Mouse (Mus musculus) stomach, embryonic 16.5 days (tissue): Measurements from ENCODE around the gene Nudt19. TPM values are rescaled to one million over a fixed set of nuclear protein-coding genes. Genes with fewer than 3 reads are reported as not detected.

ENCODE experiments used
- ATAC-seq: fragments of 200-750 bp; cut with Nextera tagmentation; 2 replicates; pipeline ENCODE4 v1.8.0; 2017; ENCODE audit warnings: moderate number of reproducible peaks, moderate TSS enrichment; ENCODE audit not compliant: insufficient read depth, low FRiP score
- H3K27ac ChIP-seq: fragments of 300-500 bp; sonication (generic); 2 replicates; pipeline ENCODE4 v1.5.1; 2014; ENCODE audit warnings: low read length
- H3K27me3 ChIP-seq: fragments of 300-500 bp; sonication (generic); 2 replicates; pipeline ENCODE4 v1.6.1; 2014; ENCODE audit warnings: low read length, control low read depth, mixed read lengths; ENCODE audit not compliant: control insufficient read depth, insufficient read depth
- H3K36me3 ChIP-seq: fragments of 300-500 bp; sonication (generic); 2 replicates; pipeline ENCODE4 v1.6.1; 2014; ENCODE audit warnings: low read length; ENCODE audit not compliant: control insufficient read depth, insufficient read depth
- H3K4me1 ChIP-seq: fragments of 300-500 bp; sonication (generic); 2 replicates; pipeline ENCODE4 v1.6.1; 2014; ENCODE audit warnings: low read length, control low read depth, mixed read lengths; ENCODE audit not compliant: control insufficient read depth, insufficient read depth
- H3K4me2 ChIP-seq: fragments of 300-500 bp; sonication (generic); 2 replicates; pipeline ENCODE4 v1.6.1; 2014; ENCODE audit warnings: low read depth, low read length, mixed read lengths
- H3K4me3 ChIP-seq: fragments of 300-500 bp; sonication (generic); replicated peaks from 2 replicates; pipeline ENCODE4 v1.5.1; 2014; ENCODE audit warnings: mild to moderate bottlenecking, low read length
- H3K9ac ChIP-seq: fragments of 300-500 bp; sonication (generic); 2 replicates; pipeline ENCODE4 v1.6.1; 2014; ENCODE audit warnings: low read length
- H3K9me3 ChIP-seq: fragments of 300-500 bp; sonication (generic); replicated peaks from 2 replicates; pipeline ENCODE4 v1.6.1; 2016; ENCODE audit warnings: low read length, control low read depth; ENCODE audit not compliant: control insufficient read depth
- WGBS: fragments of 180-500 bp; shearing (Covaris S2); extraction: QIAGEN DNeasy Blood & Tissue Kit; methylation state at CpG from one replicate; pipeline ENCODE4 v1.1.7; 2014; 5-methylcytosine and 5-hydroxymethylcytosine counted together
- polyA plus RNA-seq: library from polyadenylated mRNA; unstranded; fragments of >200 nt; fragmentation: Nextera tagmentation; extraction: Ambion mirVana; gene quantifications from 2 replicates; pipeline ENCODE4 v1.2.1, GENCODE M21; 2015

The Nudt19 gene
- polyA plus RNA-seq, 1 experiment from 2014 or later, result 66.8 TPM

- 52% methylated on average over 3 of the region's 3 CpGs for WGBS
- Histone ChIP-seq H3K36me3 (no peaks in the 10 kb centered on the region), H3K27ac (peak overlapping the region; percentile 59), H3K4me2 (no peak overlapping the region), H3K9me3 (no peaks in the 10 kb centered on the region), H3K9ac (no peak overlapping the region), H3K4me1 (peaks cover 5% of the 10 kb centered on the region; the same call in 1 of the 2 replicates), H3K4me3 (no peak overlapping the region), H3K27me3 (no peaks in the 10 kb centered on the region)
- no peak for ATAC-seq
Measured at GRCm38 (mm10) chr7:35557577-35557976, 1.5 kb upstream of the Nudt19 start.

- H3K36me3 ChIP-seq, result no peaks in the 10 kb centered on the region
- no peak overlapping the region for H3K27ac ChIP-seq
- H3K27me3 ChIP-seq, result no peaks in the 10 kb centered on the region
- WGBS, result 80% methylated on average over 5 of the region's 5 CpGs
- no peak overlapping the region for H3K4me2 ChIP-seq
- no peaks in the 10 kb centered on the region for H3K9me3 ChIP-seq
- no peak overlapping the region for H3K4me3 ChIP-seq
- H3K4me1 ChIP-seq, result peaks cover 5% of the 10 kb centered on the region; the same call in 1 of the 2 replicates
- no peak overlapping the region for H3K9ac ChIP-seq
- ATAC-seq, result no peak
Measured at GRCm38 (mm10) chr7:35556905-35557304, 801 bp upstream of the Nudt19 start.

GRCm38 (mm10) chr7:35555224-35556204 is 590 bp downstream of the Nudt19 start:
- Histone ChIP-seq H3K27ac (peak overlapping the region; percentile 99), H3K4me2 (peak overlapping the region; percentile 95), H3K9ac (peak overlapping the region; percentile 94), H3K36me3 (no peaks in the 10 kb centered on the region), H3K9me3 (no peaks in the 10 kb centered on the region), H3K27me3 (no peaks in the 10 kb centered on the region), H3K4me3 (peak overlapping the region; percentile 71), H3K4me1 (peaks cover 5% of the 10 kb centered on the region; the same call in 1 of the 2 replicates)
- peak; percentile 91 for ATAC-seq
- under 1% methylated on average over 88 of the region's 93 CpGs for WGBS

- peak overlapping the region; percentile 71 for H3K4me3 ChIP-seq
- peaks cover 6% of the 10 kb centered on the region; the same call in 1 of the 2 replicates for H3K36me3 ChIP-seq
- peak; percentile 37; the same call in 1 of the 2 replicates for ATAC-seq
- H3K4me2 ChIP-seq, result peak overlapping the region; percentile 95
- H3K9me3 ChIP-seq, result no peaks in the 10 kb centered on the region
- peak overlapping the region; percentile 99 for H3K27ac ChIP-seq
- H3K4me1 ChIP-seq, result peaks cover 5% of the 10 kb centered on the region; the same call in 1 of the 2 replicates
- 4% methylated on average over 28 of the region's 28 CpGs for WGBS
- peak overlapping the region; percentile 94 for H3K9ac ChIP-seq
- no peaks in the 10 kb centered on the region for H3K27me3 ChIP-seq
Measured at GRCm38 (mm10) chr7:35554605-35555175, 1.4 kb downstream of the Nudt19 start.

GRCm38 (mm10) chr7:35553751-35554604 is 2.1 kb downstream of the Nudt19 start:
- Histone ChIP-seq H3K4me2 (peak overlapping the region; percentile 95), H3K4me1 (peaks cover 5% of the 10 kb centered on the region; the same call in 1 of the 2 replicates), H3K27me3 (no peaks in the 10 kb centered on the region), H3K9ac (peak overlapping the region; percentile 94), H3K36me3 (peaks cover 10% of the 10 kb centered on the region; the same call in 1 of the 2 replicates), H3K27ac (no peak overlapping the region), H3K4me3 (peak overlapping the region; percentile 71), H3K9me3 (no peaks in the 10 kb centered on the region)
- no peak for ATAC-seq
- WGBS, result 52% methylated on average over 10 of the region's 10 CpGs

GRCm38 (mm10) chr7:35545881-35546280 is 10.2 kb downstream of the Nudt19 start:
- H3K36me3 ChIP-seq, result peaks cover 10% of the 10 kb centered on the region; the same call in 1 of the 2 replicates
- H3K9ac ChIP-seq, result no peak overlapping the region
- no peak for ATAC-seq

GRCm38 (mm10) chr7:35537562-35537961 is 18.5 kb downstream of the Nudt19 start, which contains the start of gene Tdrd12:
Tdrd12 (minus strand) TSS chr7:35537745.
- no peaks in the 10 kb centered on the region for H3K9me3 ChIP-seq
- WGBS, result 86% methylated on average over 17 of the region's 17 CpGs
- no peak for ATAC-seq
- no peaks in the 10 kb centered on the region for H3K4me1 ChIP-seq
- no peak within 1 kb of the TSS for H3K4me3 ChIP-seq
- no peak within 1 kb of the TSS for H3K4me2 ChIP-seq
- H3K27ac ChIP-seq, result no peak within 1 kb of the TSS
- H3K9ac ChIP-seq, result no peak within 1 kb of the TSS
- H3K27me3 ChIP-seq, result no peaks in the 10 kb centered on the region
- no peaks in the 10 kb centered on the region for H3K36me3 ChIP-seq

More at GRCm38 (mm10) chr7:35545881-35546280, 10.2 kb downstream of the Nudt19 start:
- Histone ChIP-seq H3K9me3 (no peaks in the 10 kb centered on the region), H3K27me3 (no peaks in the 10 kb centered on the region), H3K4me1 (no peaks in the 10 kb centered on the region), H3K4me3 (no peak overlapping the region), H3K27ac (no peak overlapping the region), H3K4me2 (no peak overlapping the region)
- WGBS, result 30% methylated on average over 4 of the region's 4 CpGs

GRCm38 (mm10) chr7:35535750-35536512 is 20.2 kb downstream of the Nudt19 start:
- H3K9me3 ChIP-seq, result no peaks in the 10 kb centered on the region
- H3K27me3 ChIP-seq, result no peaks in the 10 kb centered on the region
- no peak overlapping the region for H3K4me3 ChIP-seq
- 40% methylated on average over 12 of the region's 12 CpGs for WGBS
- H3K36me3 ChIP-seq, result no peaks in the 10 kb centered on the region
- no peak overlapping the region for H3K27ac ChIP-seq
- no peak overlapping the region for H3K4me2 ChIP-seq
- H3K4me1 ChIP-seq, result no peaks in the 10 kb centered on the region
- no peak overlapping the region for H3K9ac ChIP-seq
- no peak for ATAC-seq
